Comparison of ENCODE assay signal across 8 mouse cellular contexts in the genomic region with DNA sequence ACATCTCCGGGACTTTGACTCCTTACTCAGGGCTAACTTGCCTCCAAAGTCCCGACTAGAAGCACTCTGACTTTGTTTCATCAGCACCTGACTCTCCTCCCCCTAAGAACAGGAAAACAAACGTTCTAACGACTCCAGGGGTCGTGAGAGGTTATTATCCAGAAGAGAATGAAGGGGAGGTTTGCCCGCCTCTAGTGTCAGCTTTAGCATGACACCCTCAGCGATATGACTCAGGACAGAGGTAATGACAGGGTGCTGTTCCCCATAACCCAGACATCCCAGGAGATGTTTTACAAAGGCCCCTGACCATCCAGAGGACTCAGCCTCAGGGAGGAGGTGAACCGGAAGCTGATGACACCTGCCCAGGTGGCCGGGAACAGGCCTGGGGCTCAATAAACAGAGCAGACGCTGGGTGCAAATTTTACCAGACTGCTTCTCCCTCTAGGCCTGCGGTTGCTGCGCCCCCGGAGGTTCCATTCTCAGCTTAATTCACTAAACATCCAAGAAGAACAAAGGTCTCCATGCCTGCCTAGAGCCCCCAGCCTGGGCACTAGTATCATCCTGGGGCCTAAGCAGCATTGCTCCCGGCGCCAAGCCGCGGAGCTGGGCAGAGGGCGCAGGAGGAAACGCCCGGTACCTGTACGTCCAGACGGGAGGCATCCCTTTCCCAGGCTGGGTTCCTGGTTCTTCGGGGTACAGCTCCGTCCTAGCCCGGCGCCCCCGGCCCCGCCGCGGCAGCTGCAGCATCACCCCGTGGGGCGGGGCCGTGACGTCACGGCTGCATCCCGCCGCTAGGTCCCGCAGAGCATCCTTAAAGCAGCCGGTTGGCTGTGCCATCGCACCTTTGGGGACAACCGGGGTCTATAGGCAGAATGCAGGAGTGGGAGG. TPM values are rescaled to one million over a fixed set of nuclear protein-coding genes. Genes with fewer than 3 reads are reported as not detected.
DNase-seq lines count a peak whose midpoint lies in the region; ATAC-seq and TF ChIP-seq lines count a peak whose summit lies in the region.

Gene Slc45a1, minus strand, starts transcription at position 785 of the 888 bp plus-strand sequence.

- H3K4me1 ChIP-seq in cortical plate, adult 2 months (ENCODE audit: control insufficient read depth, insufficient read depth, low read length), result peaks cover 6% of the 10 kb centered on the region
- H3K4me1 ChIP-seq in hindbrain, embryonic 16.5 days (ENCODE audit: control insufficient read depth, insufficient read depth, low read depth, low read length), result peaks cover 6% of the 10 kb centered on the region

- no peak for TF ChIP-seq CTCF in cortical plate, adult 2 months (IDR thresholded peaks at IDR 0.05; ENCODE audit: extremely low read depth, insufficient read depth, low read length)

- H3K9me3 ChIP-seq in hindbrain, embryonic 16.5 days (ENCODE audit: control insufficient read depth, low read length), result no peaks in the 10 kb centered on the region; the same call in 1 of the 2 replicates

- no peaks in the 10 kb centered on the region; the same call in none of the 2 replicates for H3K27me3 ChIP-seq in hindbrain, embryonic 16.5 days (replicated peaks; ENCODE audit: control insufficient read depth, insufficient read depth, low read length)

- peak; percentile 55; the same call in 1 of the 2 replicates for TF ChIP-seq POLR2A in cortical plate, adult 2 months (IDR thresholded peaks at IDR 0.05; ENCODE audit: extremely low read depth, insufficient read depth, low read length)

- peak; percentile 38 for DNase-seq in layer of hippocampus, adult 11-12 months (ENCODE audit: low spot score)
- DNase-seq in layer of hippocampus, adult 9-10 months (ENCODE audit: low spot score), result no peak
- DNase-seq in mesoderm, embryonic 11.5 days (ENCODE audit: low read depth, low spot score), result peak; percentile 49
- DNase-seq in telencephalon, adult 2 months (ENCODE audit: low read depth, low spot score), result peak; percentile 32
- no peak for DNase-seq in gastrocnemius, postnatal 14 days
- DNase-seq in kidney, adult 11 months, result no peak

- H3K36me3 ChIP-seq in hindbrain, embryonic 16.5 days (ENCODE audit: control insufficient read depth, insufficient read depth, low read length), result 0 out of 2 replicates have a peak, but pooled peaks cover 2% of the 10 kb centered on the region

- ATAC-seq in hindbrain, embryonic 16.5 days, result peak; percentile 64

- 0 out of 2 replicates have a peak within 1 kb of the TSS, but pooled peaks have one; percentile 12 for H3K27ac ChIP-seq in cortical plate, adult 2 months (ENCODE audit: insufficient read depth, low read length)
- H3K27ac ChIP-seq in hindbrain, embryonic 16.5 days (ENCODE audit: low read depth, low read length), result peak within 1 kb of the TSS; percentile 73

- peak within 1 kb of the TSS; percentile 72 for H3K4me2 ChIP-seq in hindbrain, embryonic 16.5 days (ENCODE audit: low read length)

- H3K4me3 ChIP-seq in cortical plate, adult 2 months (ENCODE audit: insufficient read depth, low read length), result peak within 1 kb of the TSS; percentile 64
- peak within 1 kb of the TSS; percentile 75 for H3K4me3 ChIP-seq in hindbrain, embryonic 16.5 days (ENCODE audit: low read length)

- WGBS in hindbrain, embryonic 16.5 days, result 4% methylated on average over 41 of the region's 41 CpGs

- intact Hi-C loops in gastrocnemius, postnatal 14 days (cut with DNase I; ENCODE audit: low total_unique reads), result loop anchor here (5.0 kb wide), 1 partner anchor 316 kb away; no protein-coding TSS in a partner anchor

- H3K9ac ChIP-seq in hindbrain, embryonic 16.5 days (ENCODE audit: low read depth, low read length), result peak within 1 kb of the TSS; percentile 87

RNA-seq across cellular contexts. Expression of gene Slc45a1, which starts in this region (rescaled TPM):
- 38.6 and 41.8 TPM in 2 replicates for polyA plus RNA-seq in cortical plate, adult 2 months (2012; rRNA removed)
- 44.7 and 46.7 TPM in 2 replicates for polyA plus RNA-seq in hindbrain, embryonic 16.5 days (2015; fragmentation: Nextera tagmentation; extraction: Ambion mirVana)
- not detected for total RNA-seq in gastrocnemius, postnatal 14 days (2021)

Comparison
In these comparisons a context has a peak if more than half of its experiments do, and no peak if none do; other contexts are left out.
1. DNase-seq: peak in layer of hippocampus, adult 11-12 months (single experiment), mesoderm, embryonic 11.5 days (single experiment) and telencephalon, adult 2 months (single experiment); none in layer of hippocampus, adult 9-10 months (single experiment), gastrocnemius, postnatal 14 days (single experiment) and kidney, adult 11 months (single experiment).